Mouse (Mus musculus) midbrain, embryonic 16.5 days (tissue): ENCODE measurements at regions not wholly inside any gene's neighbourhood (a gene's known extent, or its start where the extent isn't known, plus 50 kb on each side); places are given as distances from the start of the nearest gene placed in this dataset.

Experiments used
- ATAC-seq: fragments of 200-750 bp; cut with Nextera tagmentation; 2 replicates; pipeline ENCODE4 v1.8.0; 2017; ENCODE audit warnings: moderate TSS enrichment
- H3K27ac ChIP-seq: fragments of 300-500 bp; sonication (generic); 2 replicates; pipeline ENCODE4 v1.5.1; 2014; ENCODE audit warnings: mild to moderate bottlenecking, low read length, mixed read lengths
- H3K27me3 ChIP-seq: fragments of 300-500 bp; sonication (generic); 2 replicates; pipeline ENCODE4 v1.6.1; 2014; ENCODE audit warnings: low read depth, low read length, mixed read lengths; ENCODE audit not compliant: control insufficient read depth, insufficient read depth
- H3K36me3 ChIP-seq: fragments of 300-500 bp; sonication (generic); 2 replicates; pipeline ENCODE4 v1.6.1; 2014; ENCODE audit warnings: mild to moderate bottlenecking, low read length, moderate library complexity, mixed read lengths; ENCODE audit not compliant: control insufficient read depth, insufficient read depth
- H3K4me1 ChIP-seq: fragments of 300-500 bp; sonication (generic); 2 replicates; pipeline ENCODE4 v1.6.1; 2014; ENCODE audit warnings: mild to moderate bottlenecking, low read length, mixed read lengths; ENCODE audit not compliant: control insufficient read depth, insufficient read depth
- H3K4me2 ChIP-seq: fragments of 300-500 bp; sonication (generic); 2 replicates; pipeline ENCODE4 v1.6.1; 2014; ENCODE audit warnings: mild to moderate bottlenecking, low read length, mixed read lengths
- H3K4me3 ChIP-seq: fragments of 300-500 bp; sonication (generic); 2 replicates; pipeline ENCODE4 v1.5.1; 2014; ENCODE audit warnings: low read depth, mild to moderate bottlenecking, low read length, moderate library complexity, mixed read lengths
- H3K9ac ChIP-seq: fragments of 300-500 bp; sonication (generic); 2 replicates; pipeline ENCODE4 v1.6.1; 2014; ENCODE audit warnings: low read depth, low read length, mixed read lengths
- H3K9me3 ChIP-seq: fragments of 300-500 bp; sonication (generic); replicated peaks from 2 replicates; pipeline ENCODE4 v1.6.1; 2014; ENCODE audit warnings: mild to moderate bottlenecking, low read length, mixed read lengths; ENCODE audit not compliant: control insufficient read depth, poor library complexity, severe bottlenecking
- WGBS: fragments of 180-500 bp; shearing (Covaris S2); extraction: QIAGEN DNeasy Blood & Tissue Kit; methylation state at CpG from one replicate; pipeline ENCODE4 v1.1.7; 2014; 5-methylcytosine and 5-hydroxymethylcytosine counted together

DNA sequence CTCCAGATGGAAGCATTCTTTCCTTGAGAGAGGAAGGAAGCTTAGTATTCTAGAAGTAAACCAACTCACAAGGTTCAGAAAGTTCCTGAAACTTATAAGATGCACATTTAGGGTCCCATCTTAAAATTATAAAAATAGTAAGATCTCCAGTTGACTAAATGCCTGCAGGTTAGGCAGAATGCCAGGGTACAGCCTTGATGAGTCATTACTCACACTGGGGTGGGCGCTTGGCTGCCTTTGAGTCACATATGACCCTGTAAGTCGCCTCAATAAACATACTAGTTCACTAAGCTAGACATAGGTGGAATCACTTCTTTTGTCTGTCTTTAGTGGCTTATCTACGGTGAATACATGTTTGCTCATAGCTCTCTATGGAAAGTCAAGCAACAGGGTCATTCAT is 87.9 kb upstream of the Vangl1 start:
- H3K27ac ChIP-seq = no peak overlapping the region
- 91% methylated on average over 3 of the region's 3 CpGs for WGBS
- no peaks in the 10 kb centered on the region for H3K36me3 ChIP-seq

GRCm38 (mm10) chr3:102281983-102282382 is 77.5 kb upstream of the Vangl1 start:
- Histone ChIP-seq H3K36me3 (no peaks in the 10 kb centered on the region), H3K27me3 (no peaks in the 10 kb centered on the region), H3K9ac (no peak overlapping the region), H3K4me3 (no peak overlapping the region), H3K9me3 (no peaks in the 10 kb centered on the region), H3K27ac (no peak overlapping the region), H3K4me2 (no peak overlapping the region), H3K4me1 (no peaks in the 10 kb centered on the region)
- no peak for ATAC-seq
- 87% methylated on average over 4 of the region's 4 CpGs for WGBS

More for the DNA sequence above, 87.9 kb upstream of the Vangl1 start:
- Histone ChIP-seq H3K4me3 (no peak overlapping the region), H3K4me2 (no peak overlapping the region), H3K9ac (no peak overlapping the region), H3K27me3 (no peaks in the 10 kb centered on the region), H3K4me1 (no peaks in the 10 kb centered on the region), H3K9me3 (no peaks in the 10 kb centered on the region)
- ATAC-seq = no peak

DNA sequence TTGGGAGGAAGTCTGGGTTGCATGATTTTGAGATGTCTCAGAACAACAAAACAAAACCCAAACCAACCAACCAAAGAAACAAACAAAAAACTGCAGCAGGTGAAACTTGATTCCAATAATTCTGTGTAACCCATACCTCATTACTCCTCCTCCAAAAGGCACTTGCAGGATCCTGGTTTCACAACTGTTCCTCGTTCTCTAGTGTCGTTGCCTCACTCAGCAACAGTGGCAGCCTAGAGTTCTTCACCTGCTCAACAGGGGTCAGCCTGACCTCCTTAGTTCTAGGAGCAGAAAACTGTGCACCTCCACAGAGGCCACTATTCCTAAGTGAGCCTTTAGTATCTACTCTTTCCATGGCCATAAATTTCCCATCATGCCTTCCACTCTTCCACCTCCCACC is 72.3 kb upstream of the Vangl1 start:
- Histone ChIP-seq H3K27me3 (no peaks in the 10 kb centered on the region), H3K4me2 (no peak overlapping the region), H3K9me3 (no peaks in the 10 kb centered on the region), H3K4me3 (no peak overlapping the region), H3K27ac (no peak overlapping the region), H3K36me3 (no peaks in the 10 kb centered on the region), H3K9ac (no peak overlapping the region), H3K4me1 (no peaks in the 10 kb centered on the region)
- ATAC-seq = no peak
- 87% methylated on average over 2 of the region's 2 CpGs for WGBS

GRCm38 (mm10) chr3:102276283-102276682 is 71.8 kb upstream of the Vangl1 start:
- 79% methylated on average over 2 of the region's 2 CpGs for WGBS
- no peak overlapping the region for H3K27ac ChIP-seq

GRCm38 (mm10) chr3:102275256-102276022 is 70.9 kb upstream of the Vangl1 start:
- Histone ChIP-seq H3K9ac (no peak overlapping the region), H3K4me2 (no peak overlapping the region), H3K27ac (no peak overlapping the region), H3K36me3 (no peaks in the 10 kb centered on the region), H3K9me3 (no peaks in the 10 kb centered on the region), H3K27me3 (no peaks in the 10 kb centered on the region), H3K4me3 (no peak overlapping the region), H3K4me1 (no peaks in the 10 kb centered on the region)
- WGBS = 86% methylated on average over 7 of the region's 7 CpGs
- ATAC-seq = no peak

More at GRCm38 (mm10) chr3:102276283-102276682, 71.8 kb upstream of the Vangl1 start:
- ATAC-seq = no peak
- Histone ChIP-seq H3K36me3 (no peaks in the 10 kb centered on the region), H3K9ac (no peak overlapping the region), H3K27me3 (no peaks in the 10 kb centered on the region), H3K4me2 (no peak overlapping the region), H3K9me3 (no peaks in the 10 kb centered on the region), H3K4me3 (no peak overlapping the region), H3K4me1 (no peaks in the 10 kb centered on the region)

DNA sequence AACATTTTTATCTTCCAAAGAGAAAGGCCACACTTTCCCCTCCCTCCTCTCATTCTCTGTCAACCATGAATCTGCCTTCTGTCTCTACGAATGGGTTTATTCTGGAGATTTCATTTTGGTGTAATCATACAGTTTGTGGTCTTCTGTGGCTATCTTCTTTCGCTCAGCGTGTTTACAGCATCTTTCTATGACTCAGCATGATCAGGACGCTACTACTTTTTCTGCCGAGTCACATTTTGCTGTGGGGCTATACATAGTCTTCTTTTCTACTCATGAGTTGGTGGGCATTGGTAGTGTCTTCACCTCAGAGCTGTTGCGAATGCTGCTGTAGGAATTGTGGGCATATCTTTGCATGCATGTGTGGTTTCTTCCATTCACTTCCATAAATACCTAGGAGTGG is 66.3 kb upstream of the Vangl1 start:
- H3K4me3 ChIP-seq = no peak overlapping the region
- 97% methylated on average over 6 of the region's 6 CpGs for WGBS
- no peak overlapping the region for H3K4me2 ChIP-seq
- ATAC-seq = no peak
- H3K4me1 ChIP-seq = no peaks in the 10 kb centered on the region
- H3K9ac ChIP-seq = no peak overlapping the region
- H3K27me3 ChIP-seq = no peaks in the 10 kb centered on the region
- H3K36me3 ChIP-seq = no peaks in the 10 kb centered on the region
- no peak overlapping the region for H3K27ac ChIP-seq
- no peaks in the 10 kb centered on the region for H3K9me3 ChIP-seq

GRCm38 (mm10) chr3:102270257-102270656 is 65.8 kb upstream of the Vangl1 start:
- no peaks in the 10 kb centered on the region for H3K27me3 ChIP-seq
- H3K4me3 ChIP-seq = no peak overlapping the region
- no peak overlapping the region for H3K9ac ChIP-seq
- H3K4me1 ChIP-seq = no peaks in the 10 kb centered on the region
- no peak overlapping the region for H3K4me2 ChIP-seq
- 60% methylated on average over 6 of the region's 6 CpGs for WGBS
- ATAC-seq = no peak
- H3K36me3 ChIP-seq = no peaks in the 10 kb centered on the region
- H3K27ac ChIP-seq = no peak overlapping the region
- H3K9me3 ChIP-seq = no peaks in the 10 kb centered on the region

DNA sequence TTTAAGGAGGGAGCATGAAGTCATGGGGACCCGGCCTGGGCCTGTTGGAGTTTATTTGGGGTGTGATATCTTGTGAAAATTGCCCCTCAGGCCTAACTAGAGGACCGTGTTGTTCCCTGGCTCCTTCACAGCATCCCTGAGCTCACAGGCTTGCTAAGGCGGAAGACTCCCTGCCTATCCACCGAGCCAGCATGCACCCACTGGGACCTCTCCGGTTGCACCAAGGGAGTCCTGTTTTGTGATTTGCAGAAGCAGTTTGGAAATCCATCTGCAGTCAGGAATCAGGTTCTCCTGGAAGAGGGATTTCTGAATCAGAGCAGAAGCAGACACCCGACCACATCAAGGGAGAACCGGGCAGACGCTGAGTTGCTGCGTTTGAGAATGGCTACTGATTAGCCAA is 61.6 kb upstream of the Vangl1 start:
- no peak overlapping the region for H3K4me2 ChIP-seq
- no peak overlapping the region for H3K27ac ChIP-seq
- H3K4me3 ChIP-seq = no peak overlapping the region
- 82% methylated on average over 9 of the region's 9 CpGs for WGBS
- no peaks in the 10 kb centered on the region for H3K36me3 ChIP-seq
- H3K9me3 ChIP-seq = no peaks in the 10 kb centered on the region
- H3K27me3 ChIP-seq = no peaks in the 10 kb centered on the region
- no peaks in the 10 kb centered on the region for H3K4me1 ChIP-seq
- H3K9ac ChIP-seq = no peak overlapping the region
- ATAC-seq = no peak

DNA sequence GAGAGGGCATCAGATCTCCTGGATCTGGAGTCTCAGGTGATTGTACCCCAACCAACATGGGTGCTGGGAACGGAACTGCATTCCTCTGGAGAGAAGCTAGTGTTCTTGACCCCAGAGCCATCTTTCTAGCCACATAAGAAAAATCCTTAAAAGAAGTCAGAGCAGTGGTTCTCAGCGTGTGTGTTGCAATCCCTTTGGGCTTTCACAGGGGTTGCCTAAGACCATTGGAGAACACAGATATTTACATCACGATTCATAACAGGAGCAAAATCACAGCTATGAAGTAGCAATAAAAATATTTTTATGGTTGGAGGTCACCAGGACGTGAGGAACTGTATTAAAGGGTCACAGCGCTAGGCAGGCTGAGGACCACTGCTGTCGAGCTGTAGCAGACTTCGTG is 60.7 kb upstream of the Vangl1 start:
- H3K27ac ChIP-seq = no peak overlapping the region
- no peaks in the 10 kb centered on the region for H3K4me1 ChIP-seq
- no peaks in the 10 kb centered on the region for H3K36me3 ChIP-seq
- no peaks in the 10 kb centered on the region for H3K9me3 ChIP-seq
- WGBS = 84% methylated on average over 7 of the region's 7 CpGs
- ATAC-seq = no peak
- no peak overlapping the region for H3K4me2 ChIP-seq
- no peaks in the 10 kb centered on the region for H3K27me3 ChIP-seq
- no peak overlapping the region for H3K4me3 ChIP-seq
- H3K9ac ChIP-seq = no peak overlapping the region
